28 mouse cellular contexts compared by ENCODE assay signal in the genomic region with DNA sequence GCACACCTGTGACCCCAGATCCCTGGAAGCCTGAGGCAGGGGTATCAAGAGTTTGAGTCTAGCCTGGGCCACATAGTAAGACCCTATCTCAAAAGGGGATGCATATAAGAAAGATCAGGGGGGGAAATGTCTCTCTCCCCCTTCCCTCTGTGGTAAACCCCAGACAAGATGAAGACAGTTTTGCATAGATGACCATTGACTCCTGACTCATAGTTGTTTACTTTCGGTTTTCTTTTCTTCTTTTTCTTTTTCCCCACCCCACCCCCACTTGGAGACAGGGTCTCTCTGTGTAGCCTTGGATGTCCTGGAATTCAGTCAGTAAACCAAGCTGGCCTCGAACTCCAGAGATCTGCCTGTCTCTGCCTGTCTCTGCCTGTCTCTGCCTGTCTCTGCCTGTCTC. TPM values are rescaled to one million over a fixed set of nuclear protein-coding genes. Genes with fewer than 3 reads are reported as not detected.
"Had no signal": no experiment of that assay in that cellular context is flagged by ENCODE, and none has a peak within 500 bp of the region (broad histone marks: within the 10 kb centered on the region; RNA-seq: fewer than 3 reads in every experiment).

No protein-coding gene starts in this region.

- H3K9me3 ChIP-seq: heart, embryonic 10.5 days; heart, embryonic 12.5 days; hindbrain, embryonic 10.5 days; hindbrain, embryonic 12.5 days; intestine, embryonic 15.5 days; limb, embryonic 13.5 days; limb, embryonic 15.5 days; liver, embryonic 12.5 days had no signal

- H3K36me3 ChIP-seq: heart, embryonic 10.5 days; heart, embryonic 12.5 days; hindbrain, embryonic 10.5 days; hindbrain, embryonic 12.5 days; intestine, embryonic 15.5 days; limb, embryonic 13.5 days; limb, embryonic 15.5 days; liver, embryonic 12.5 days had no signal

- H3K4me2 ChIP-seq: heart, embryonic 12.5 days; hindbrain, embryonic 12.5 days; hindbrain, embryonic 14.5 days; intestine, embryonic 15.5 days; limb, embryonic 13.5 days; limb, embryonic 15.5 days; liver, embryonic 12.5 days had no signal

- H3K9ac ChIP-seq: heart, embryonic 12.5 days; hindbrain, embryonic 12.5 days; hindbrain, embryonic 14.5 days; intestine, embryonic 15.5 days; limb, embryonic 13.5 days; limb, embryonic 15.5 days; liver, embryonic 12.5 days had no signal

- DNase-seq: gastrocnemius, adult 2 months; gastrocnemius, postnatal 10 days; gastrocnemius, postnatal 25 days; heart, adult 18-20 months; heart, postnatal 10 days; heart, postnatal 4 days; kidney, adult 18-20 months; kidney, adult 8-10 months; kidney, postnatal 10 days; kidney, postnatal 25 days; kidney, postnatal 4 days; left cerebral cortex, postnatal 4 days had no signal

- H3K4me1 ChIP-seq: heart, embryonic 10.5 days; heart, embryonic 12.5 days; hindbrain, embryonic 10.5 days; hindbrain, embryonic 12.5 days; intestine, embryonic 15.5 days; limb, embryonic 13.5 days; limb, embryonic 15.5 days; liver, embryonic 12.5 days had no signal

- H3K4me3 ChIP-seq: gastrocnemius, adult 2 months; heart, embryonic 10.5 days; heart, embryonic 12.5 days; hindbrain, embryonic 10.5 days; hindbrain, embryonic 12.5 days; intestine, embryonic 15.5 days; layer of hippocampus, adult 2 months; limb, embryonic 13.5 days; limb, embryonic 15.5 days; liver, embryonic 12.5 days had no signal

- H3K27ac ChIP-seq: heart, embryonic 10.5 days; hindbrain, embryonic 10.5 days; hindbrain, embryonic 12.5 days; hindbrain, embryonic 14.5 days; intestine, embryonic 15.5 days; layer of hippocampus, adult 2 months; limb, embryonic 13.5 days; limb, embryonic 15.5 days; liver, embryonic 12.5 days had no signal

- ATAC-seq: hindbrain, embryonic 16.5 days; intestine, embryonic 15.5 days; intestine, postnatal 0 days; liver, embryonic 12.5 days had no signal

- H3K27me3 ChIP-seq: hindbrain, embryonic 12.5 days; intestine, embryonic 15.5 days; limb, embryonic 13.5 days; limb, embryonic 15.5 days; liver, embryonic 12.5 days had no signal

RNA-seq across cellular contexts. Expression of a gene that starts 9.8 kb away (rescaled TPM):
- total RNA-seq: gastrocnemius, adult 2 months; gastrocnemius, postnatal 25 days; gastrocnemius, postnatal 4 days; heart, postnatal 25 days; heart, postnatal 4 days had no signal
- polyA plus RNA-seq: heart, embryonic 12.5 days; heart, embryonic 14.5 days; hindbrain, embryonic 10.5 days; hindbrain, embryonic 12.5 days; hindbrain, embryonic 14.5 days; limb, embryonic 11.5 days; limb, embryonic 13.5 days had no signal
